Mouse (Mus musculus): ENCODE measurements around the gene Def8.

DNA sequence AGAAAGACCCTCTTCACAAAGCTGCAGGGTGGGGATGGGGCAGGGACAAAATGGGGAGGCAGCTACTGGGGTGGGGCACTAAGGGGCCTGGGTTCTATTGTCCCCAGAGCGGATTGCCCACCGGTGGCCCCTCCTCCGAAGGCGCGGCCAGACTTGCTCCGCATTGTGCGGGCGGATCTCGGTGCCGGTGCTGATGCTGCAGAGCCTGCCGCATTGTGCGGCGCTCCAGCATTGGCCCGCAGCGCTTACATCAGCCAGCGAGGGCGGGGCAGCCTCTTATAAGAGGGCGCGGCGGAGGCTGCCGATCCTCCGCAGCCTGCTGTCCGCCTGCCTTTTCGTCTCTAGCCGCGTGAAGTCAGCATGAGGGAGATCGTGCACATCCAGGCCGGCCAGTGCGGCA is 12.1 kb upstream of the Def8 start, which contains the start of gene Tubb3:
- no peak for TF ChIP-seq CTCF (IDR thresholded peaks at IDR 0.05)
- no peak for TF ChIP-seq EP300 (IDR thresholded peaks at IDR 0.05)
